Mouse (Mus musculus): ENCODE data around the gene Uba2. TPM values are rescaled to one million over a fixed set of nuclear protein-coding genes. Genes with fewer than 3 reads are reported as not detected.
A peak's percentile ranks its signal among the peaks of the same experiment; 100 is the strongest.

Gene Uba2
- polyA plus RNA-seq, 1 experiment from 2014 or later = 240 TPM

- Histone ChIP-seq H3K4me1 (ENCODE audit: control insufficient read depth, insufficient read depth, low read length) (0 out of 2 replicates have a peak, but pooled peaks cover under 1% of the 10 kb centered on the region), H3K36me3 (ENCODE audit: control insufficient read depth, insufficient read depth, low read length) (peaks cover 53% of the 10 kb centered on the region), H3K27me3 (ENCODE audit: control insufficient read depth, insufficient read depth, low read length) (no peaks in the 10 kb centered on the region), H3K9me3 (ENCODE audit: control insufficient read depth, low read length) (0 out of 2 replicates have a peak, but pooled peaks cover 3% of the 10 kb centered on the region), H3K27ac (ENCODE audit: low read depth, low read length) (no peak overlapping the region), H3K9ac (ENCODE audit: low read depth, low read length) (no peak overlapping the region), H3K4me2 (replicated peaks; ENCODE audit: low read depth, low read length) (no peak overlapping the region), H3K4me3 (ENCODE audit: low read length) (no peak overlapping the region)
- WGBS = 100% methylated on average over 2 of the region's 2 CpGs
- ATAC-seq (ENCODE audit: low FRiP score, low TSS enrichment) = no peak
Observed at GRCm38 (mm10) chr7:34200829-34201228, 31.4 kb upstream of the Uba2 start.

- no peak overlapping the region for H3K27ac ChIP-seq (ENCODE audit: low read depth, low read length)
- no peaks in the 10 kb centered on the region for H3K27me3 ChIP-seq (ENCODE audit: control insufficient read depth, insufficient read depth, low read length)
- peaks cover 9% of the 10 kb centered on the region; the same call in 1 of the 2 replicates for H3K4me1 ChIP-seq (ENCODE audit: control insufficient read depth, insufficient read depth, low read length)
- peaks cover 32% of the 10 kb centered on the region for H3K36me3 ChIP-seq (ENCODE audit: control insufficient read depth, insufficient read depth, low read length)
- no peak overlapping the region for H3K4me3 ChIP-seq (ENCODE audit: low read length)
- H3K9me3 ChIP-seq (ENCODE audit: control insufficient read depth, low read length) = 0 out of 2 replicates have a peak, but pooled peaks cover 3% of the 10 kb centered on the region
- 51% methylated on average over 3 of the region's 3 CpGs for WGBS
- H3K9ac ChIP-seq (ENCODE audit: low read depth, low read length) = no peak overlapping the region
- ATAC-seq (ENCODE audit: low FRiP score, low TSS enrichment) = no peak
- H3K4me2 ChIP-seq (replicated peaks; ENCODE audit: low read depth, low read length) = no peak overlapping the region
Observed at GRCm38 (mm10) chr7:34198346-34198745, 28.9 kb upstream of the Uba2 start.

- Histone ChIP-seq H3K4me3 (ENCODE audit: low read length) (peak within 1 kb of the TSS; percentile 98), H3K4me1 (ENCODE audit: control insufficient read depth, insufficient read depth, low read length) (peaks cover 9% of the 10 kb centered on the region; the same call in 1 of the 2 replicates), H3K27me3 (ENCODE audit: control insufficient read depth, insufficient read depth, low read length) (no peaks in the 10 kb centered on the region), H3K36me3 (ENCODE audit: control insufficient read depth, insufficient read depth, low read length) (peaks cover 30% of the 10 kb centered on the region), H3K4me2 (replicated peaks; ENCODE audit: low read depth, low read length) (peak within 1 kb of the TSS; percentile 70), H3K9me3 (ENCODE audit: control insufficient read depth, low read length) (0 out of 2 replicates have a peak, but pooled peaks cover 3% of the 10 kb centered on the region), H3K27ac (ENCODE audit: low read depth, low read length) (peak within 1 kb of the TSS; percentile 74; the same call in 1 of the 2 replicates), H3K9ac (ENCODE audit: low read depth, low read length) (peak within 1 kb of the TSS; percentile 93)
- 3% methylated on average over 69 of the region's 70 CpGs for WGBS
- peak; percentile 93 for ATAC-seq (ENCODE audit: low FRiP score, low TSS enrichment)
Observed at GRCm38 (mm10) chr7:34196132-34197128, 27.0 kb upstream of the Uba2 start, which contains the start of gene Pdcd2l. TSS of gene Pdcd2l (minus strand) at chr7:34196661.

- peak overlapping the region; percentile 93 for H3K9ac ChIP-seq (ENCODE audit: low read depth, low read length)
- no peak; the same call in 1 of the 2 replicates for ATAC-seq (ENCODE audit: low FRiP score, low TSS enrichment)
Observed at GRCm38 (mm10) chr7:34195632-34196031, 26.2 kb upstream of the Uba2 start.

GRCm38 (mm10) chr7:34192825-34193224 is 23.4 kb upstream of the Uba2 start:
- Histone ChIP-seq H3K4me3 (ENCODE audit: low read length) (no peak overlapping the region), H3K9me3 (ENCODE audit: control insufficient read depth, low read length) (no peaks in the 10 kb centered on the region), H3K36me3 (ENCODE audit: control insufficient read depth, insufficient read depth, low read length) (peaks cover 38% of the 10 kb centered on the region), H3K4me1 (ENCODE audit: control insufficient read depth, insufficient read depth, low read length) (peaks cover 9% of the 10 kb centered on the region; the same call in 1 of the 2 replicates), H3K4me2 (replicated peaks; ENCODE audit: low read depth, low read length) (no peak overlapping the region), H3K27ac (ENCODE audit: low read depth, low read length) (no peak overlapping the region), H3K27me3 (ENCODE audit: control insufficient read depth, insufficient read depth, low read length) (no peaks in the 10 kb centered on the region), H3K9ac (ENCODE audit: low read depth, low read length) (no peak overlapping the region)
- 92% methylated on average over 6 of the region's 6 CpGs for WGBS
- no peak for ATAC-seq (ENCODE audit: low FRiP score, low TSS enrichment)

More at GRCm38 (mm10) chr7:34195632-34196031, 26.2 kb upstream of the Uba2 start:
- Histone ChIP-seq H3K36me3 (ENCODE audit: control insufficient read depth, insufficient read depth, low read length) (peaks cover 22% of the 10 kb centered on the region), H3K27ac (ENCODE audit: low read depth, low read length) (no peak overlapping the region), H3K9me3 (ENCODE audit: control insufficient read depth, low read length) (0 out of 2 replicates have a peak, but pooled peaks cover 3% of the 10 kb centered on the region), H3K4me3 (ENCODE audit: low read length) (peak overlapping the region; percentile 98), H3K27me3 (ENCODE audit: control insufficient read depth, insufficient read depth, low read length) (no peaks in the 10 kb centered on the region), H3K4me1 (ENCODE audit: control insufficient read depth, insufficient read depth, low read length) (peaks cover 9% of the 10 kb centered on the region; the same call in 1 of the 2 replicates), H3K4me2 (replicated peaks; ENCODE audit: low read depth, low read length) (peak overlapping the region; percentile 70)
- 45% methylated on average over 3 of the region's 3 CpGs for WGBS

- H3K27ac ChIP-seq (ENCODE audit: low read depth, low read length) = no peak overlapping the region
Observed at GRCm38 (mm10) chr7:34189376-34189989, 20.1 kb upstream of the Uba2 start.

GRCm38 (mm10) chr7:34183794-34184193 is 14.4 kb upstream of the Uba2 start:
- Histone ChIP-seq H3K4me3 (ENCODE audit: low read length) (no peak overlapping the region), H3K4me2 (replicated peaks; ENCODE audit: low read depth, low read length) (no peak overlapping the region), H3K36me3 (ENCODE audit: control insufficient read depth, insufficient read depth, low read length) (peaks cover 44% of the 10 kb centered on the region; the same call in 1 of the 2 replicates), H3K27ac (ENCODE audit: low read depth, low read length) (no peak overlapping the region), H3K9me3 (ENCODE audit: control insufficient read depth, low read length) (no peaks in the 10 kb centered on the region), H3K4me1 (ENCODE audit: control insufficient read depth, insufficient read depth, low read length) (no peaks in the 10 kb centered on the region), H3K9ac (ENCODE audit: low read depth, low read length) (no peak overlapping the region), H3K27me3 (ENCODE audit: control insufficient read depth, insufficient read depth, low read length) (no peaks in the 10 kb centered on the region)
- WGBS = 80% methylated on average over 3 of the region's 3 CpGs
- 0 out of 2 replicates have a peak, but pooled peaks have one; percentile 6 for ATAC-seq (ENCODE audit: low FRiP score, low TSS enrichment)

More at GRCm38 (mm10) chr7:34189376-34189989, 20.1 kb upstream of the Uba2 start:
- 90% methylated on average over 12 of the region's 12 CpGs for WGBS
- Histone ChIP-seq H3K9ac (ENCODE audit: low read depth, low read length) (no peak overlapping the region), H3K4me2 (replicated peaks; ENCODE audit: low read depth, low read length) (no peak overlapping the region), H3K9me3 (ENCODE audit: control insufficient read depth, low read length) (no peaks in the 10 kb centered on the region), H3K4me3 (ENCODE audit: low read length) (no peak overlapping the region), H3K36me3 (ENCODE audit: control insufficient read depth, insufficient read depth, low read length) (peaks cover 67% of the 10 kb centered on the region), H3K27me3 (ENCODE audit: control insufficient read depth, insufficient read depth, low read length) (no peaks in the 10 kb centered on the region), H3K4me1 (ENCODE audit: control insufficient read depth, insufficient read depth, low read length) (no peaks in the 10 kb centered on the region)
- no peak for ATAC-seq (ENCODE audit: low FRiP score, low TSS enrichment)

GRCm38 (mm10) chr7:34183356-34183755 is 14.0 kb upstream of the Uba2 start:
- Histone ChIP-seq H3K9me3 (ENCODE audit: control insufficient read depth, low read length) (no peaks in the 10 kb centered on the region), H3K27ac (ENCODE audit: low read depth, low read length) (no peak overlapping the region), H3K4me1 (ENCODE audit: control insufficient read depth, insufficient read depth, low read length) (no peaks in the 10 kb centered on the region), H3K9ac (ENCODE audit: low read depth, low read length) (no peak overlapping the region), H3K36me3 (ENCODE audit: control insufficient read depth, insufficient read depth, low read length) (peaks cover 41% of the 10 kb centered on the region; the same call in 1 of the 2 replicates), H3K4me3 (ENCODE audit: low read length) (no peak overlapping the region), H3K4me2 (replicated peaks; ENCODE audit: low read depth, low read length) (no peak overlapping the region), H3K27me3 (ENCODE audit: control insufficient read depth, insufficient read depth, low read length) (no peaks in the 10 kb centered on the region)
- ATAC-seq (ENCODE audit: low FRiP score, low TSS enrichment) = peak; percentile 24; the same call in 1 of the 2 replicates
- 89% methylated on average over 13 of the region's 13 CpGs for WGBS

Data from kidney, embryonic 14.5 days (tissue).